27 mouse cellular contexts compared by ENCODE assay signal in the genomic region with DNA sequence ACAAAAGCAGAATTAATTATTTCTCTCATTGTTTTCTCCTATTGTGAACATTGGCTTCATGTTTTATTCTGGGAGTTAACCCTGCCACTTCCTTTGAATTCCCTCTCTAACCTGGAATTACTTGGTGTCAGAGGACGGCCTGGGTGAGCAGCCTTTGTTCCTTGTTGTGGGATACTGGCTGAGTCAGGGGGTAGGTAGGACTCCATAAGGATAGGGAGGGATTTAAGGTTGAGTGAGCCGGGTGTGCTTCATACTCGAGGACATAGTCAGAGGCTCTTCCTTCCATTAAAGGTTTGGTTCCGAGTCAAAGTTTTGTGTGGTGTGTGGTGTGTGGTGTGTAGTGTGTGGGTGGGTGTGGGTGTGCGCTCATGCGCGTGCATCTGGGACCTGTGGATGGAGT.
"Had no signal": no experiment of that assay in that cellular context is flagged by ENCODE, and none has a peak within 500 bp of the region (broad histone marks: within the 10 kb centered on the region; RNA-seq: fewer than 3 reads in every experiment).

No protein-coding gene starts in this region.

- DNase-seq: cerebellum, adult 8-10 months; cerebellum, adult 9-10 months; cerebellum, adult 9-11 months; cerebellum, postnatal 10 days; cerebellum, postnatal 14 days; cerebellum, postnatal 25 days; cerebellum, postnatal 36 days; embryo, embryonic 11 days; forebrain, postnatal 0 days; gastrocnemius, adult 2 months; gastrocnemius, postnatal 10 days; gastrocnemius, postnatal 14 days; gastrocnemius, postnatal 25 days; gastrocnemius, postnatal 36 days; heart, adult 18-20 months; heart, adult 2 months had no signal

- H3K4me3 ChIP-seq: embryonic facial prominence, embryonic 10.5 days; embryonic facial prominence, embryonic 12.5 days; embryonic facial prominence, embryonic 13.5 days; embryonic facial prominence, embryonic 15.5 days; erythroblast, embryonic 14.5 days; forebrain, embryonic 10.5 days; forebrain, embryonic 12.5 days; forebrain, embryonic 13.5 days; forebrain, embryonic 15.5 days; gastrocnemius, adult 2 months; heart, adult 2 months had no signal

- H3K36me3 ChIP-seq: embryonic facial prominence, embryonic 10.5 days; embryonic facial prominence, embryonic 12.5 days; embryonic facial prominence, embryonic 13.5 days; embryonic facial prominence, embryonic 15.5 days; forebrain, embryonic 10.5 days; forebrain, embryonic 12.5 days; forebrain, embryonic 15.5 days had no signal

- H3K27me3 ChIP-seq: embryonic facial prominence, embryonic 12.5 days; embryonic facial prominence, embryonic 13.5 days; embryonic facial prominence, embryonic 15.5 days; forebrain, embryonic 13.5 days; forebrain, embryonic 15.5 days had no signal

- H3K4me1 ChIP-seq: embryonic facial prominence, embryonic 12.5 days; embryonic facial prominence, embryonic 13.5 days; embryonic facial prominence, embryonic 15.5 days had no signal

- ATAC-seq: forebrain, embryonic 13.5 days; forebrain, embryonic 14.5 days; forebrain, embryonic 15.5 days; forebrain, embryonic 16.5 days; forebrain, postnatal 0 days had no signal

- H3K9ac ChIP-seq: embryonic facial prominence, embryonic 12.5 days; embryonic facial prominence, embryonic 13.5 days; embryonic facial prominence, embryonic 15.5 days; forebrain, embryonic 12.5 days; forebrain, embryonic 13.5 days; forebrain, embryonic 15.5 days; forebrain, postnatal 0 days had no signal

- H3K4me2 ChIP-seq: embryonic facial prominence, embryonic 12.5 days; embryonic facial prominence, embryonic 13.5 days; embryonic facial prominence, embryonic 15.5 days; forebrain, embryonic 12.5 days; forebrain, embryonic 13.5 days; forebrain, embryonic 15.5 days had no signal

- H3K9me3 ChIP-seq: embryonic facial prominence, embryonic 10.5 days; embryonic facial prominence, embryonic 12.5 days; embryonic facial prominence, embryonic 13.5 days; embryonic facial prominence, embryonic 15.5 days; forebrain, embryonic 10.5 days; forebrain, embryonic 12.5 days; forebrain, embryonic 13.5 days; forebrain, embryonic 15.5 days had no signal

- H3K27ac ChIP-seq: embryonic facial prominence, embryonic 10.5 days; embryonic facial prominence, embryonic 12.5 days; embryonic facial prominence, embryonic 13.5 days; embryonic facial prominence, embryonic 15.5 days; forebrain, embryonic 10.5 days; forebrain, embryonic 12.5 days; forebrain, embryonic 13.5 days; forebrain, embryonic 15.5 days; gastrocnemius, adult 2 months; heart, adult 2 months had no signal
